Mouse (Mus musculus) ES-E14 (cell line): ENCODE results near the gene Olfr535.

Experiments used
- CHD2 ChIP-seq: IDR thresholded peaks from 2 replicates; pipeline ENCODE4 v1.6.1; 2014; ENCODE audit warnings: mild to moderate bottlenecking, low read depth, low read length, inconsistent platforms
- HCFC1 ChIP-seq: IDR thresholded peaks from 2 replicates; pipeline ENCODE4 v1.6.1; 2012; ENCODE audit warnings: low read length, inconsistent platforms, borderline replicate concordance; ENCODE audit not compliant: insufficient read depth
- MAFK ChIP-seq: IDR thresholded peaks from 2 replicates; pipeline ENCODE4 v1.6.1; 2014; ENCODE audit warnings: mild to moderate bottlenecking, low read depth, low read length, inconsistent platforms; ENCODE audit not compliant: insufficient read depth
- ZC3H11A ChIP-seq: IDR thresholded peaks from 2 replicates; pipeline ENCODE4 v1.6.1; 2012; ENCODE audit warnings: low read depth, mild to moderate bottlenecking, inconsistent platforms, low read length, borderline replicate concordance
- ZNF384 ChIP-seq: IDR thresholded peaks from 2 replicates; pipeline ENCODE4 v1.6.1; 2012; ENCODE audit warnings: low read depth, low read length, inconsistent platforms

- TF ChIP-seq ZNF384 (no peak), HCFC1 (no peak), MAFK (no peak), ZC3H11A (no peak), CHD2 (no peak)
Measured at GRCm38 (mm10) chr7:140477886-140478285, 6.1 kb upstream of the Olfr535 start.
